Mouse (Mus musculus) ES-Bruce4 (cell line): ENCODE data around the gene Bahcc1. TPM values are rescaled to one million over a fixed set of nuclear protein-coding genes. Genes with fewer than 3 reads are reported as not detected.

Experiments
- H3K27ac ChIP-seq: 2 replicates; pipeline ENCODE4 v1.5.1; 2012; ENCODE audit warnings: low read length, inconsistent platforms; ENCODE audit not compliant: insufficient read depth
- H3K27me3 ChIP-seq: 2 replicates; pipeline ENCODE4 v1.6.1; 2012; ENCODE audit warnings: mild to moderate bottlenecking, low read length, inconsistent platforms; ENCODE audit not compliant: control insufficient read depth, poor library complexity, insufficient read depth, severe bottlenecking
- H3K36me3 ChIP-seq: 2 replicates; pipeline ENCODE4 v1.6.1; 2012; ENCODE audit warnings: inconsistent platforms, mild to moderate bottlenecking, low read length, moderate library complexity; ENCODE audit not compliant: control insufficient read depth, poor library complexity, insufficient read depth, severe bottlenecking
- H3K4me1 ChIP-seq: one replicate; pipeline ENCODE4 v1.8.1; 2011; ENCODE audit warnings: low read length; ENCODE audit not compliant: control insufficient read depth, insufficient read depth
- H3K4me3 ChIP-seq: 2 replicates; pipeline ENCODE4 v1.5.1; 2011; ENCODE audit warnings: low read depth, mild to moderate bottlenecking, low read length
- H3K9ac ChIP-seq: 2 replicates; pipeline ENCODE4 v1.6.1; 2012; ENCODE audit warnings: low read depth, mild to moderate bottlenecking, inconsistent platforms; ENCODE audit not compliant: poor library complexity, severe bottlenecking
- H3K9me3 ChIP-seq: replicated peaks from 2 replicates; pipeline ENCODE4 v1.6.1; 2012; ENCODE audit warnings: mild to moderate bottlenecking, low read length, inconsistent platforms; ENCODE audit not compliant: control insufficient read depth, poor library complexity, insufficient read depth, severe bottlenecking
- CTCF ChIP-seq: IDR thresholded peaks from one replicate; pipeline ENCODE4 v1.8.1; 2011; ENCODE audit warnings: low read depth, low read length
- EP300 ChIP-seq: IDR thresholded peaks from 2 replicates; pipeline ENCODE4 v1.6.1; 2011; ENCODE audit warnings: low read depth, low read length; ENCODE audit not compliant: insufficient read depth
- POLR2A ChIP-seq: IDR thresholded peaks from one replicate; pipeline ENCODE4 v1.8.1; 2011; ENCODE audit warnings: low read length; ENCODE audit not compliant: insufficient read depth
- polyA plus RNA-seq: library from polyadenylated mRNA; stranded (reverse); fragments of >200 nt; gene quantifications from 2 replicates; pipeline ENCODE4 v1.2.4, GENCODE M21; 2011; ENCODE audit warnings: low read depth; ENCODE audit not compliant: missing spikeins, insufficient read depth, insufficient read length

Gene Bahcc1
- polyA plus RNA-seq, 1 experiment, result 21.6 TPM

- Histone ChIP-seq H3K9me3 (no peaks in the 10 kb centered on the region), H3K27me3 (no peaks in the 10 kb centered on the region), H3K27ac (no peak overlapping the region), H3K36me3 (0 out of 2 replicates have a peak, but pooled peaks cover under 1% of the 10 kb centered on the region), H3K4me1 (no peaks in the 10 kb centered on the region), H3K9ac (no peak overlapping the region), H3K4me3 (no peak overlapping the region)
- TF ChIP-seq EP300 (no peak), POLR2A (no peak), CTCF (no peak)
Measured at GRCm38 (mm10) chr11:120223586-120224487, 8.9 kb upstream of the Bahcc1 start.

- H3K4me3 ChIP-seq, result peak overlapping the region; percentile 36
- H3K27ac ChIP-seq, result no peak overlapping the region
- no peak for TF ChIP-seq EP300
- no peak for TF ChIP-seq POLR2A
- no peak for TF ChIP-seq CTCF
- H3K9ac ChIP-seq, result peak overlapping the region; percentile 31
- H3K36me3 ChIP-seq, result 0 out of 2 replicates have a peak, but pooled peaks cover 6% of the 10 kb centered on the region
- H3K27me3 ChIP-seq, result no peaks in the 10 kb centered on the region
- no peaks in the 10 kb centered on the region for H3K9me3 ChIP-seq
- H3K4me1 ChIP-seq, result peaks cover 2% of the 10 kb centered on the region
Measured at GRCm38 (mm10) chr11:120224488-120225255, 8.1 kb upstream of the Bahcc1 start.

GRCm38 (mm10) chr11:120225256-120226195 lies 7.2 kb upstream of the Bahcc1 start:
- TF ChIP-seq POLR2A (no peak), CTCF (no peak), EP300 (no peak)
- Histone ChIP-seq H3K27me3 (no peaks in the 10 kb centered on the region), H3K9me3 (no peaks in the 10 kb centered on the region), H3K4me3 (peak overlapping the region; percentile 36), H3K36me3 (0 out of 2 replicates have a peak, but pooled peaks cover 6% of the 10 kb centered on the region), H3K27ac (no peak overlapping the region), H3K4me1 (peaks cover 2% of the 10 kb centered on the region), H3K9ac (peak overlapping the region; percentile 31)

- H3K9ac ChIP-seq, result no peak overlapping the region
- H3K27me3 ChIP-seq, result no peaks in the 10 kb centered on the region
- peaks cover 2% of the 10 kb centered on the region for H3K4me1 ChIP-seq
- no peaks in the 10 kb centered on the region for H3K9me3 ChIP-seq
- H3K36me3 ChIP-seq, result 0 out of 2 replicates have a peak, but pooled peaks cover 6% of the 10 kb centered on the region
- TF ChIP-seq CTCF (no peak), POLR2A (no peak), EP300 (no peak)
- no peak overlapping the region for H3K4me3 ChIP-seq
- H3K27ac ChIP-seq, result no peak overlapping the region
Measured at GRCm38 (mm10) chr11:120226421-120227280, 6.1 kb upstream of the Bahcc1 start.

- TF ChIP-seq CTCF (no peak), EP300 (no peak), POLR2A (no peak)
Measured at GRCm38 (mm10) chr11:120227571-120228051, 5.1 kb upstream of the Bahcc1 start.

More at GRCm38 (mm10) chr11:120227571-120228051, 5.1 kb upstream of the Bahcc1 start:
- Histone ChIP-seq H3K9me3 (no peaks in the 10 kb centered on the region), H3K4me3 (no peak overlapping the region), H3K27ac (no peak overlapping the region), H3K9ac (no peak overlapping the region), H3K27me3 (no peaks in the 10 kb centered on the region), H3K4me1 (peaks cover 2% of the 10 kb centered on the region), H3K36me3 (0 out of 2 replicates have a peak, but pooled peaks cover 6% of the 10 kb centered on the region)
